Mouse (Mus musculus): Measurements from ENCODE around the gene Hsf2bp.

DNA sequence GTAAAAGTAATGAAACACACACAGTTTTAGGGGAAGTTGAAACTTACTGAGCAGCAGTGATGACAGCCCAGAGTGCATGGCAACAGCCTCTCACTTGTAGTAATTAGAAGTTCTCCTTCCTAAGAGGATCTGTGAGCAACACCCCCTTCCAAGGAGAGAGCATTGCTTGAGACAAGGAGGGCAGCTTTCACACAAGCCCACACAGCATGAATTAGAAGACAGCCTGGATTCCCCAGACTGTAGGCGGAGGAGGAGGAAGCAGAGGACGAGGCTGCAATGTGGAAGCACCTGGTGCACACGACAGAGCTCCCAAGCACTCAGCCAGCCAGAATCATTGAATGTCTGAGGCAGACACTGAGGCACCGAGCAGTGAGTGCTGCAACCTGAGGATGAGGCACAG, 39.8 kb downstream of the Hsf2bp start:
- TF ChIP-seq CTCF (IDR thresholded peaks at IDR 0.05 in 2 of 3, conservative IDR thresholded peaks at IDR 0.05 in 1 of 3; ENCODE audit: control insufficient read depth in 1 of 3, insufficient read depth in 1 of 3, low read depth in 2 of 3, low read length in 3 of 3, poor library complexity in 1 of 3, severe bottlenecking in 1 of 3) (no peak), ZC3H11A (IDR thresholded peaks at IDR 0.05; ENCODE audit: low read depth, low read length) (no peak), MAX (IDR thresholded peaks at IDR 0.05; ENCODE audit: low read length) (no peak), NRF1 (IDR thresholded peaks at IDR 0.05; ENCODE audit: insufficient read depth, low read depth, low read length, poor library complexity, severe bottlenecking) (no peak), SMC3 (IDR thresholded peaks at IDR 0.05; ENCODE audit: low read depth, low read length) (no peak), POLR2A (IDR thresholded peaks at IDR 0.05; ENCODE audit: control insufficient read depth in 1 of 2, insufficient read depth in 1 of 2, low read depth in 1 of 2, low read length in 2 of 2, poor library complexity in 1 of 2) (no peak), MAFK (IDR thresholded peaks at IDR 0.05; ENCODE audit: borderline replicate concordance, low read depth, low read length) (no peak), BHLHE40 (IDR thresholded peaks at IDR 0.05; ENCODE audit: borderline replicate concordance, low read depth, low read length) (no peak), POLR2AphosphoS2 (IDR thresholded peaks at IDR 0.05; ENCODE audit: low read length) (no peak), GATA1 (IDR thresholded peaks at IDR 0.05; ENCODE audit: low read depth, low read length) (no peak), ETS1 (IDR thresholded peaks at IDR 0.05; ENCODE audit: low read depth, low read length) (no peak), ZNF384 (IDR thresholded peaks at IDR 0.05; ENCODE audit: low read depth, low read length) (no peak)

Data from MEL (cell line).